Mouse (Mus musculus) cerebral cortex, adult 2 months (tissue): ENCODE results near the gene Hs2st1.

ENCODE experiments used
- WGBS: fragments of 180-500 bp; shearing (Covaris S2); methylation state at CpG from one replicate; pipeline ENCODE4 v1.1.7; 2018; 5-methylcytosine and 5-hydroxymethylcytosine counted together

The Hs2st1 gene

GRCm38 (mm10) chr3:144446081-144446634 is 123.8 kb downstream of the Hs2st1 start:
- 90% methylated on average over 14 of the region's 14 CpGs for WGBS

GRCm38 (mm10) chr3:144437871-144438398 is 132.0 kb downstream of the Hs2st1 start:
- WGBS: 68% methylated on average over 14 of the region's 14 CpGs

- 65% methylated on average over 3 of the region's 3 CpGs for WGBS
Observed at GRCm38 (mm10) chr3:144436076-144436475, 133.9 kb downstream of the Hs2st1 start.

GRCm38 (mm10) chr3:144435281-144435680 is 134.7 kb downstream of the Hs2st1 start:
- 90% methylated on average over 16 of the region's 16 CpGs for WGBS

- 66% methylated on average over 17 of the region's 17 CpGs for WGBS
Observed at GRCm38 (mm10) chr3:144434276-144434675, 135.7 kb downstream of the Hs2st1 start.

- 85% methylated on average over 7 of the region's 7 CpGs for WGBS
Observed at GRCm38 (mm10) chr3:144433039-144433438, 136.9 kb downstream of the Hs2st1 start.

GRCm38 (mm10) chr3:144432143-144432577 is 137.8 kb downstream of the Hs2st1 start:
- WGBS: 87% methylated on average over 10 of the region's 10 CpGs

- 58% methylated on average over 8 of the region's 8 CpGs for WGBS
Observed at GRCm38 (mm10) chr3:144428514-144429431, 141.2 kb downstream of the Hs2st1 start.

- 23% methylated on average over 4 of the region's 4 CpGs for WGBS
Observed at GRCm38 (mm10) chr3:144425041-144425448, 144.9 kb downstream of the Hs2st1 start.

- WGBS: 46% methylated on average over 7 of the region's 7 CpGs
Observed at GRCm38 (mm10) chr3:144421404-144422180, 148.4 kb downstream of the Hs2st1 start.

GRCm38 (mm10) chr3:144413821-144414220 is 156.2 kb downstream of the Hs2st1 start:
- 76% methylated on average over 7 of the region's 7 CpGs for WGBS

GRCm38 (mm10) chr3:144412538-144413272 is 157.3 kb downstream of the Hs2st1 start:
- 18% methylated on average over 10 of the region's 10 CpGs for WGBS

GRCm38 (mm10) chr3:144411650-144412278 is 158.2 kb downstream of the Hs2st1 start:
- WGBS: 54% methylated on average over 8 of the region's 8 CpGs

GRCm38 (mm10) chr3:144411051-144411542 is 158.9 kb downstream of the Hs2st1 start:
- 28% methylated on average over 5 of the region's 5 CpGs for WGBS

GRCm38 (mm10) chr3:144408953-144409352 is 161.0 kb downstream of the Hs2st1 start:
- WGBS: 100% methylated on average over 1 of the region's 1 CpGs

GRCm38 (mm10) chr3:144405331-144405730 is 164.7 kb downstream of the Hs2st1 start:
- WGBS: 48% methylated on average over 11 of the region's 11 CpGs

- WGBS: 97% methylated on average over 5 of the region's 5 CpGs
Observed at GRCm38 (mm10) chr3:144401292-144401691, 168.7 kb downstream of the Hs2st1 start.

- 85% methylated on average over 7 of the region's 7 CpGs for WGBS
Observed at GRCm38 (mm10) chr3:144400870-144401269, 169.1 kb downstream of the Hs2st1 start.

GRCm38 (mm10) chr3:144400374-144400773 is 169.6 kb downstream of the Hs2st1 start:
- WGBS: 77% methylated on average over 8 of the region's 8 CpGs

GRCm38 (mm10) chr3:144399358-144400096 is 170.5 kb downstream of the Hs2st1 start:
- WGBS: 21% methylated on average over 21 of the region's 21 CpGs
